Mouse (Mus musculus) heart, postnatal 0 days (tissue): ENCODE measurements at regions not wholly inside any gene's neighbourhood (a gene's known extent, or its start where the extent isn't known, plus 50 kb on each side); places are given as distances from the start of the nearest gene placed in this dataset.

Experiments
- CTCF ChIP-seq: IDR thresholded peaks from 2 replicates; pipeline ENCODE4 v1.5.1; 2016; ENCODE audit warnings: antibody characterized with exemption, control low read depth, low read depth
- EP300 ChIP-seq: IDR thresholded peaks from 2 replicates; pipeline ENCODE4 v1.6.1; 2016; ENCODE audit warnings: antibody characterized with exemption, low read depth

DNA sequence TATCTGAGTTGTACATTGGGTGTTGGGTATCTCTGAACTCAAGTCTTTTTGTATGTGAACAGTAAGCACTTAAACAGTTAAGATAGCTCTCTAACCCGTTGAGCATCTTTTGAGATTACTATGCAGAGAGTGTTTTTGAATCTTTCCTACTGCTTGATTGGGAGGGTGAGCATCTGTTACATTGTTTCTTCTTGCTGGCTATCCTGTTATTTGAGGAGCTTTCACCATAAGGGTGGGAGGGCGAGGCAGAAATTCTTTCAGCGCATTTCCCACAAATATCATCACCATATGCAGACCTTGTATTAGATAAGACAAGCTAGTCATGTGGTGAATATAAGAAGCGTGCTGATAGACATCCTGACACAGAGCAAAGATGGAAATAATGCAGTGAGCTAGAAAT, 279.7 kb upstream of the Pabpc4l start:
- TF ChIP-seq CTCF, result no peak
- TF ChIP-seq EP300, result no peak
